Mouse (Mus musculus) lung, adult 2 months (tissue): ENCODE data around the gene Xirp1.

Experiments used
- CTCF ChIP-seq: fragments of 200-500 bp; IDR thresholded peaks from 2 replicates; pipeline ENCODE4 v1.5.1; 2011; ENCODE audit warnings: mild to moderate bottlenecking, low read length, control low read depth; ENCODE audit not compliant: insufficient read depth
- POLR2A ChIP-seq: fragments of 200-500 bp; IDR thresholded peaks from 2 replicates; pipeline ENCODE4 v1.6.1; 2011; ENCODE audit warnings: low read depth, mild to moderate bottlenecking, control low read depth, low read length, borderline replicate concordance; ENCODE audit errors: extremely low read depth

- TF ChIP-seq CTCF (no peak), POLR2A (no peak)
Observed at GRCm38 (mm10) chr9:120049407-120049806, 26.0 kb upstream of the Xirp1 start.
